Mouse (Mus musculus): ENCODE measurements around the gene St3gal5. TPM values are rescaled to one million over a fixed set of nuclear protein-coding genes. Genes with fewer than 3 reads are reported as not detected.

Gene St3gal5
- polyA plus RNA-seq, 2 experiments = 121 to 123 TPM

DNA sequence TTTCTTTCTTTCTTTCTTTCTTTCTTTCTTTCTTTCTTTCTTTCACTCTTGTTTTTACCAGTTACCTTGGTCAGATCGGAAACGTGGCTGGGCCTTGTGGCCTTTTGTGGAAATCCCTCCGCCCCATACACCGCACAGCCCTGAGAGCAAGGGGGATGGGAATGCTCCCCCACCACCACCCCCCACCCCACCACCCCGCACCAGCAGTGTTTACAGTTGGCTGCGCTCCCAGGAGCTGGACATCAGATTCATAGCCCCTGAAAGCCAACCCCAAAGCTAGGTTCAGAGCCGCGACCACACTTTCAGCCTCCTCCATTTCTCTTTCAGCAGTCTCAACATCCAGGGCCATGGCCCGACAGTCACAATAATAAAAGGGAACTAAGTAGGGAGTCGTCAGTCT lies 31.4 kb upstream of the St3gal5 start:
- Histone ChIP-seq H3K4me2 (ENCODE audit: low read depth) (no peak overlapping the region), H3K27me3 (ENCODE audit: control insufficient read depth, insufficient read depth, low read length) (no peaks in the 10 kb centered on the region), H3K4me1 (replicated peaks; ENCODE audit: control insufficient read depth in 2 of 2, insufficient read depth in 2 of 2, low read length in 1 of 2) (no peaks in the 10 kb centered on the region), H3K4me3 (ENCODE audit: insufficient read depth in 1 of 2, low read depth in 2 of 2, low read length in 2 of 2) (no peak overlapping the region), H3K27ac (no peak overlapping the region), H3K9ac (replicated peaks) (no peak overlapping the region), H3K9me3 (ENCODE audit: control insufficient read depth, low read length) (no peaks in the 10 kb centered on the region), H3K36me3 (replicated peaks; ENCODE audit: control insufficient read depth, insufficient read depth, low read depth) (no peaks in the 10 kb centered on the region)
- TF ChIP-seq EP300 (IDR thresholded peaks at IDR 0.05; ENCODE audit: low read depth) (no peak), CTCF (IDR thresholded peaks at IDR 0.05; ENCODE audit: low read depth) (no peak)
- WGBS (ENCODE audit: insufficient replicate concordance) = 42% methylated on average over 10 of the region's 10 CpGs
- DNase-seq (ENCODE audit: low read depth in 3 of 3, low spot score in 3 of 3) = no peak
- no peak for ATAC-seq (ENCODE audit: insufficient read depth)

DNA sequence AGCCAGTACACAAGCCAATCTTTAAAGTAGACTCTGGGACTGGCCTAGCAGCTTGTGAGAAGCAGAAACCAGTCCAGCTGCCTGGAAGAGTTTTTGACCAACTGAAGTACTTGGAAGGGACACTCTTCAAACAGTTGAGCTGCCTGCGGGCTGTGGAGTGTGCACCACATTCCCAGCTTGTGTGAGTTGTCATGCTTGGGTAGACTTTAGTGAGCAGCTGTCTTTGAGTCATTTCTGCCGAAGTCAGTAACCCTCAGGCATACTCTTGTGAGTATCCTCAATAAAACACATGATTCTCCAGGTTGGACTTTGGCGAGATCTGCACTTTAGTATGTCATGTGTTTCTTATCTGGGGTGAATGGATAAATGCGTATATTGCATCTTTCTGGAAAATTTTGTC lies 29.0 kb upstream of the St3gal5 start:
- no peak for TF ChIP-seq CTCF (IDR thresholded peaks at IDR 0.05; ENCODE audit: low read depth)
- TF ChIP-seq EP300 (IDR thresholded peaks at IDR 0.05; ENCODE audit: low read depth) = no peak
- Histone ChIP-seq H3K9ac (replicated peaks) (no peak overlapping the region), H3K9me3 (ENCODE audit: control insufficient read depth, low read length) (no peaks in the 10 kb centered on the region), H3K4me3 (ENCODE audit: insufficient read depth in 1 of 2, low read depth in 2 of 2, low read length in 2 of 2) (no peak overlapping the region), H3K4me2 (ENCODE audit: low read depth) (no peak overlapping the region), H3K36me3 (replicated peaks; ENCODE audit: control insufficient read depth, insufficient read depth, low read depth) (no peaks in the 10 kb centered on the region), H3K4me1 (replicated peaks; ENCODE audit: control insufficient read depth in 2 of 2, insufficient read depth in 2 of 2, low read length in 1 of 2) (no peaks in the 10 kb centered on the region), H3K27me3 (ENCODE audit: control insufficient read depth, insufficient read depth, low read length) (no peaks in the 10 kb centered on the region), H3K27ac (no peak overlapping the region)
- no peak for ATAC-seq (ENCODE audit: insufficient read depth)
- no peak for DNase-seq (ENCODE audit: low read depth in 3 of 3, low spot score in 3 of 3)
- 65% methylated on average over 4 of the region's 4 CpGs for WGBS (ENCODE audit: insufficient replicate concordance)

DNA sequence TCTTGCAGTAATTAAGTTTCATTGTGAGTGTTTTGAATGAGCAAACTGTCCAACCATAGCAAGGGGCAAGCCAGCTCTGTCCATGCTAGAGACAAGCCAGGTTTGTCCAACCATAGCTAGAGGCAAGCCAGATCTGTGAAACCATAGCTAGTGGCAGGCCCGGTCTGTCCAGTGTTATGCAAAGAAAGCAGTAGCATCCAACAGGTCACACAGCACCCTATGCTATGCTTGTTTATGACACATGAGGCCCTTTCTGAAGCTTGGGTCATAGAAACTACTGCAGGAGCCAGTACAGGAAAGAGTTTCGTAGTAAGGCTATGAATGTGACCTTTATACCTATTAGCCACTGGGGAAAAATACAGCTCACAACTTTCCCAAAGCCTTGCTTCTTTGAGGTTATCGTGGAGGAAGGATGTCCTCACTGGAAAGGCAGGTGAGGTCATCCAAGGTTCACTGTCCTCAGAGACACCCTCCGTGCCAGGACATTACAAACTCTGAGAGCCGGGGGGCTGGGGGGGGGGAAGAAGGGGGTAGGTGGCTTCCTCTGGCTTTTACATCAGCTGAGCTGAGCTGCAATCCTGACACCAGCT lies 26.0 kb upstream of the St3gal5 start:
- DNase-seq (ENCODE audit: low read depth in 3 of 3, low spot score in 3 of 3) = no peak
- 64% methylated on average over 5 of the region's 5 CpGs for WGBS (ENCODE audit: insufficient replicate concordance)
- no peak for ATAC-seq (ENCODE audit: insufficient read depth)
- no peaks in the 10 kb centered on the region for H3K9me3 ChIP-seq (ENCODE audit: control insufficient read depth, low read length)
- no peaks in the 10 kb centered on the region for H3K36me3 ChIP-seq (replicated peaks; ENCODE audit: control insufficient read depth, insufficient read depth, low read depth)
- no peaks in the 10 kb centered on the region; the same call in 1 of the 2 replicates for H3K27me3 ChIP-seq (ENCODE audit: control insufficient read depth, insufficient read depth, low read length)
- H3K4me3 ChIP-seq (ENCODE audit: insufficient read depth in 1 of 2, low read depth in 2 of 2, low read length in 2 of 2) = no peak overlapping the region
- TF ChIP-seq CTCF (IDR thresholded peaks at IDR 0.05; ENCODE audit: low read depth) = no peak
- no peak for TF ChIP-seq EP300 (IDR thresholded peaks at IDR 0.05; ENCODE audit: low read depth)
- H3K4me2 ChIP-seq (ENCODE audit: low read depth) = no peak overlapping the region
- H3K27ac ChIP-seq = no peak overlapping the region
- H3K4me1 ChIP-seq (replicated peaks; ENCODE audit: control insufficient read depth in 2 of 2, insufficient read depth in 2 of 2, low read length in 1 of 2) = no peaks in the 10 kb centered on the region
- H3K9ac ChIP-seq (replicated peaks) = no peak overlapping the region

DNA sequence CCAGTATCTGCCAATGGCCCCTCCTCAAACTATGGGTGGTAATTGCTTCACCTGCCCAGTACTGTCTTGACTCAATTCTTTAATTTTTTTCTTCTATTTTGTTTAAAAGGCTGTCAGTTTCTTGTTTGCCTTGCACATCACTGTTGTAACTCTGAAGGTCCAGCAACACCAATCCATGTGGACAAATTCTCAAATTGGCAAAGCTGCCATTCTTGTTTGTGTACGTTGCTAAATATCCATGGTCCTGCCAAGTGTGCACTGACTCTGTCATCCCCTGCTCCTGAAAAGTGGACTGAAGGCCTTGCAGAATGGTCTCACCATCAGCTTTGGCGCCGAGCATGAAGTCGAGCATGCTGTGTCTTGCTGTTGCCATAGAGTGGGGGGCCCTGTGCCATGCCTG lies 23.6 kb upstream of the St3gal5 start:
- Histone ChIP-seq H3K9ac (replicated peaks) (no peak overlapping the region), H3K4me3 (ENCODE audit: insufficient read depth in 1 of 2, low read depth in 2 of 2, low read length in 2 of 2) (no peak overlapping the region), H3K4me2 (ENCODE audit: low read depth) (no peak overlapping the region), H3K9me3 (ENCODE audit: control insufficient read depth, low read length) (no peaks in the 10 kb centered on the region), H3K27me3 (ENCODE audit: control insufficient read depth, insufficient read depth, low read length) (no peaks in the 10 kb centered on the region; the same call in 1 of the 2 replicates), H3K4me1 (replicated peaks; ENCODE audit: control insufficient read depth in 2 of 2, insufficient read depth in 2 of 2, low read length in 1 of 2) (no peaks in the 10 kb centered on the region), H3K36me3 (replicated peaks; ENCODE audit: control insufficient read depth, insufficient read depth, low read depth) (no peaks in the 10 kb centered on the region), H3K27ac (no peak overlapping the region)
- no peak for TF ChIP-seq CTCF (IDR thresholded peaks at IDR 0.05; ENCODE audit: low read depth)
- TF ChIP-seq EP300 (IDR thresholded peaks at IDR 0.05; ENCODE audit: low read depth) = no peak
- DNase-seq (ENCODE audit: low read depth in 3 of 3, low spot score in 3 of 3) (no peak), ATAC-seq (ENCODE audit: insufficient read depth) (no peak)
- WGBS (ENCODE audit: insufficient replicate concordance) = 78% methylated on average over 4 of the region's 4 CpGs

DNA sequence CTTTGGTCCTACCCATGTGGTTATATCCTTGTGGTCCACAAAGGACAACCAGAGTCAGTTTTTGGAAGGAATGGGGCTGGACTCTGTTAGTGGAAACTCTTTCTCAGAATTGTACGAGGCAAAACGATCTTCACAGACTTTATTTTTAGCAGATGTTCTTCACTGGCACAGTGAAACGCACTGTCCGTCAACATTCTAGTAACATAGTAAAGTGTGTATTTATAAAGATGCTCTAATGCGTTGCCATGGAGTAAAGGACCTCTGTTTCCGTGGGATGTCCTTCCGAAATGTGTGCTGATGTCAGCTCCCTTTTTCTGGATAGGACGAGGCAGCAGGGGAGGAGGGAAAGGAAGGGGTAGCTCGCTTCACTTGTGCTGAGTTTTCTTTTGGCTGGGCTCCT lies 20.9 kb upstream of the St3gal5 start:
- Histone ChIP-seq H3K4me3 (ENCODE audit: insufficient read depth in 1 of 2, low read depth in 2 of 2, low read length in 2 of 2) (no peak overlapping the region), H3K27me3 (ENCODE audit: control insufficient read depth, insufficient read depth, low read length) (no peaks in the 10 kb centered on the region; the same call in 1 of the 2 replicates), H3K36me3 (replicated peaks; ENCODE audit: control insufficient read depth, insufficient read depth, low read depth) (no peaks in the 10 kb centered on the region), H3K9me3 (ENCODE audit: control insufficient read depth, low read length) (no peaks in the 10 kb centered on the region; the same call in 1 of the 2 replicates), H3K4me1 (replicated peaks; ENCODE audit: control insufficient read depth in 2 of 2, insufficient read depth in 2 of 2, low read length in 1 of 2) (no peaks in the 10 kb centered on the region), H3K4me2 (ENCODE audit: low read depth) (no peak overlapping the region), H3K9ac (replicated peaks) (no peak overlapping the region), H3K27ac (no peak overlapping the region)
- TF ChIP-seq EP300 (IDR thresholded peaks at IDR 0.05; ENCODE audit: low read depth) (no peak), CTCF (IDR thresholded peaks at IDR 0.05; ENCODE audit: low read depth) (no peak)
- 59% methylated on average over 9 of the region's 9 CpGs for WGBS (ENCODE audit: insufficient replicate concordance)
- DNase-seq (ENCODE audit: low read depth in 3 of 3, low spot score in 3 of 3) (no peak), ATAC-seq (ENCODE audit: insufficient read depth) (no peak)
